Mouse (Mus musculus) neural tube, embryonic 15.5 days (tissue): ENCODE results near the gene Bik. TPM values are rescaled to one million over a fixed set of nuclear protein-coding genes. Genes with fewer than 3 reads are reported as not detected.
A peak's percentile ranks its signal among the peaks of the same experiment; 100 is the strongest.
"Not testable (repeated sequence)": the region's sequence is repeated elsewhere in the genome, so short reads cannot be mapped to it uniquely, and the experiment has no call there.

Experiments
- ATAC-seq: fragments of 200-750 bp; cut with Nextera tagmentation; 2 replicates; pipeline ENCODE4 v1.8.0; 2017; ENCODE audit warnings: mild to moderate bottlenecking, moderate TSS enrichment, moderate library complexity; ENCODE audit not compliant: low FRiP score
- H3K27ac ChIP-seq: fragments of 300-500 bp; sonication (generic); replicated peaks from 2 replicates; pipeline ENCODE4 v1.5.1; 2015; ENCODE audit warnings: mild to moderate bottlenecking, inconsistent platforms
- H3K27me3 ChIP-seq: fragments of 300-500 bp; sonication (generic); replicated peaks from 2 replicates; pipeline ENCODE4 v1.6.1; 2015; ENCODE audit warnings: inconsistent platforms
- H3K36me3 ChIP-seq: fragments of 300-500 bp; sonication (generic); 2 replicates; pipeline ENCODE4 v1.6.1; 2015; ENCODE audit warnings: inconsistent platforms
- H3K4me1 ChIP-seq: fragments of 300-500 bp; sonication (generic); 2 replicates; pipeline ENCODE4 v1.6.1; 2015; ENCODE audit warnings: inconsistent platforms
- H3K4me2 ChIP-seq: fragments of 300-500 bp; sonication (generic); 2 replicates; pipeline ENCODE4 v1.6.1; 2015; ENCODE audit warnings: inconsistent platforms, mild to moderate bottlenecking, moderate library complexity
- H3K4me3 ChIP-seq: fragments of 300-500 bp; sonication (generic); replicated peaks from 2 replicates; pipeline ENCODE4 v1.5.1; 2015; ENCODE audit warnings: mild to moderate bottlenecking, inconsistent platforms
- H3K9ac ChIP-seq: fragments of 300-500 bp; sonication (generic); replicated peaks from 2 replicates; pipeline ENCODE4 v1.6.1; 2015; ENCODE audit warnings: mild to moderate bottlenecking, inconsistent platforms
- H3K9me3 ChIP-seq: fragments of 300-500 bp; sonication (generic); replicated peaks from 2 replicates; pipeline ENCODE4 v1.6.1; 2016; ENCODE audit warnings: inconsistent platforms
- WGBS: fragments of 180-500 bp; shearing (Covaris S2); methylation state at CpG from one replicate; pipeline ENCODE4 v1.1.7; 2015; ENCODE audit warnings: mixed read lengths; 5-methylcytosine and 5-hydroxymethylcytosine counted together
- polyA plus RNA-seq: library from polyadenylated mRNA; unstranded; fragments of >200 nt; fragmentation: Nextera tagmentation; extraction: Ambion mirVana; gene quantifications from 2 replicates; pipeline ENCODE4 v1.2.1, GENCODE M21; 2015

Bik gene
- polyA plus RNA-seq, 1 experiment from 2014 or later, result 0.75 TPM

DNA sequence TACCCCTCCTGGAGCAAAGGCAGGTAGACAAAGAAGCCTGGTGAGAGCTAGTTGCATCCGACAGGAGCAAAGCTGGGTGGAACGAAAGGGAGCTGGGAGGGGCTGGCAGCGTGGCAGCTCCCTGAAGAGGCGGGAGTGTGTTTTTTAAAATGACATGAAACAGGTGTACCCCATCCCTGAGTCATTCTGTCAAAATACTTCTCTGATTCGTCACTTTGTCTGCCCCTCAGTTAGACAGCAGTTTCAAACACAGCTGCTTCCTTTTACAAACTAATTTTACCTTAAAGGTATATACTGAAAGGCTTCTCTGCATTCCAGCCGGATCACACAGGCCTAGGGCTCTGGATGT is 32.1 kb upstream of the Bik start:
- Histone ChIP-seq H3K9me3 (no peaks in the 10 kb centered on the region), H3K4me3 (no peak overlapping the region), H3K27ac (no peak overlapping the region), H3K9ac (no peak overlapping the region), H3K36me3 (peaks cover 96% of the 10 kb centered on the region), H3K27me3 (no peaks in the 10 kb centered on the region), H3K4me1 (no peaks in the 10 kb centered on the region), H3K4me2 (no peak overlapping the region)
- ATAC-seq, result no peak
- 69% methylated on average over 6 of the region's 6 CpGs for WGBS

DNA sequence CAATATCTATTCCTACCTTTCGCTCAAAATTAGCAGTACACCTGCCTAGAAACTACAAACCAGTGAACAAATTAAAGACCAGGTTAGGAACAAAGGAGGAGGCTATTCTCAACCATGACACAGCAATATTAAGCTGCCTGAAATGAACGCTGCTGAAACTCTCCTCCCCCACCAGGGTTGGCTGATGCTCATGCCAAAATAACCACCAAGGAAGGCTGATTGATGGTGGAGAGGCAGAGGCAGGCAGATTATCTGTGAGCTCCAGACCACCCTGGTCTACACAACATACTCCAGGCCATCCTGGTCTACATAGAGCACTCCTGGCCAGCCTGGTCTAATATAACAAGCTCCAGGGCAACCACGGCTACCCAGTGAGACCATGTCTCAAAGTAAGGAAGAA is 31.5 kb upstream of the Bik start:
- Histone ChIP-seq H3K36me3 (peaks cover 96% of the 10 kb centered on the region), H3K4me2 (no peak overlapping the region), H3K27ac (no peak overlapping the region), H3K4me3 (no peak overlapping the region), H3K27me3 (no peaks in the 10 kb centered on the region), H3K9me3 (no peaks in the 10 kb centered on the region), H3K9ac (no peak overlapping the region), H3K4me1 (no peaks in the 10 kb centered on the region)
- ATAC-seq, result no peak
- WGBS, result 88% methylated on average over 3 of the region's 3 CpGs

DNA sequence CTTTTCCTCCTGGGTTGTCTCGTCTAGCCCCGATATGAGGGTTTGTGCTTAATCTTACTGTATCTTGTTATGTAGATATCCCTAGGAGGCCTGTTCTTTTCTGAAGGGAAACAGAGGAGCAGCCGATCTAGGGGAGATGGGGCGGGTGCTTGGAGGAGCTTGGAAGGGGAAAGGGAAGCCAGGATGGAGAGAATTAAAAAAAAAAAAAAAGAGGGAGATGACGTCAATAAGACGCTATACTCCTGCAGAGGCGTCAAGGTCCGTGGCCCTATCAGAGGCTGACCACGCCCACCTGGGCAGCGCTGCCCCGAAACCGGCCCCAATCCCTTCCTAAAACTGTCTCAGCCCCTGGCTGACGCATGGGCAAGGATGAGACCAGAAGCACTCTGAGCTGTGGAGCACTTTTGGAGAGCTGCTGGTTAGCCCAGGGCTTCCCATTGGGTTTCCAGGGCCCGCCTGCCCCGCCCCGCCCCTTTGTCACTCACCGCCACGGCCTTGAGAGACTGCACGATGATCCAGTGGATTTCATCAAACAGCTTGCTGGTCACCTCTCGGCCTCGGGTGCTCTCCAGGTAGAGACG is 30.8 kb upstream of the Bik start:
- 68% methylated on average over 22 of the region's 22 CpGs for WGBS
- H3K36me3 ChIP-seq, result peaks cover 96% of the 10 kb centered on the region
- no peak overlapping the region for H3K4me2 ChIP-seq
- H3K27ac ChIP-seq, result no peak overlapping the region
- H3K27me3 ChIP-seq, result no peaks in the 10 kb centered on the region
- no peaks in the 10 kb centered on the region for H3K9me3 ChIP-seq
- H3K9ac ChIP-seq, result no peak overlapping the region
- no peak overlapping the region for H3K4me3 ChIP-seq
- no peak for ATAC-seq
- H3K4me1 ChIP-seq, result no peaks in the 10 kb centered on the region

DNA sequence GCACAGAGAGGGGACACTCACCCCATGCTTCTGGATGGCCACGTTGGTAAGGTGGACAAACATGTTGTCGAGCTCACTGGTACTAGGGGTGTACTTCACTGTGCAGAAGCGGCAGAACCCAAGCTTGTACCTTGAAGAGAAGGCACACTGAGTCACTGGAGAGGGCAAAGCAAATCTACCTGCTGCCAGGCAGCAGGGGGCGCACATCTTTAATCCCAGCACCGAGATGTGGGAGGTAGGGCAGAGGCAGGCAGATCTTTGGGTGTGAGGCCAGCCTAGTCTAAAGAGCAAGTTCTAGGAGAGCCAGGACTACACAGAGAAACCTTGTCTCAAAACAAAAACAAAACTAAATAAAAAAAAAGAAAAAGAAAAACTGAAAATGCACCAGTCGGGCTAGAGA is 29.4 kb upstream of the Bik start:
- Histone ChIP-seq H3K4me2 (no peak overlapping the region), H3K27me3 (no peaks in the 10 kb centered on the region), H3K9me3 (no peaks in the 10 kb centered on the region), H3K36me3 (peaks cover 93% of the 10 kb centered on the region), H3K4me1 (no peaks in the 10 kb centered on the region), H3K4me3 (no peak overlapping the region), H3K27ac (no peak overlapping the region), H3K9ac (no peak overlapping the region)
- 90% methylated on average over 6 of the region's 6 CpGs for WGBS
- no peak for ATAC-seq

DNA sequence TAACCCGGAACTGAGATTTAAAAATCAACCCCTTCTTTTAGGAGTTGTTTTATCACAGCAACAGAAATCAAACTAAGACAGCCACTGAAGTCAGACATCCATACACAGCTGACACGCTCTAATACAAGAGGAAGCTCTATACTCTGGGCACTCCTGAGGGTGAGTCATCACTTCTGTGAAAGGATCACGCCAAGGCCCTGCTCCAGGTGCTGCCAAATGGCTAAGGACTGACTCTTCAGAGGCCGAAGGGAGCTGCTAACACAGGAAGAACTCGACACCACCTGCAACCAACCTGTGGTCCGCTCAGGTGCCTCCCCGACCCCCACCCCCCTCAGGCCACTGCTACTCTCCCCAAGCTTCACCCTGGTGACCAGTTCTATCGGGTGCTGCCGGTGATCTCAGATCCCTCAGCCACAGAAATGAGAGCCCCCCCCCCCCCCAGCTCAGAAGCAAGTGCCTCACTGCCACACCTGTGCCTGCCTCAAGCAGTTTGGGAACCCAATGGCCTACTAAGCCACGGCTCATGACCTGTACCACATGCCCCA is 27.4 kb upstream of the Bik start:
- no peak for ATAC-seq
- Histone ChIP-seq H3K4me2 (no peak overlapping the region), H3K9me3 (no peaks in the 10 kb centered on the region), H3K4me1 (no peaks in the 10 kb centered on the region), H3K27ac (no peak overlapping the region), H3K27me3 (no peaks in the 10 kb centered on the region), H3K36me3 (peaks cover 89% of the 10 kb centered on the region), H3K9ac (no peak overlapping the region), H3K4me3 (no peak overlapping the region)
- WGBS, result 92% methylated on average over 10 of the region's 10 CpGs

DNA sequence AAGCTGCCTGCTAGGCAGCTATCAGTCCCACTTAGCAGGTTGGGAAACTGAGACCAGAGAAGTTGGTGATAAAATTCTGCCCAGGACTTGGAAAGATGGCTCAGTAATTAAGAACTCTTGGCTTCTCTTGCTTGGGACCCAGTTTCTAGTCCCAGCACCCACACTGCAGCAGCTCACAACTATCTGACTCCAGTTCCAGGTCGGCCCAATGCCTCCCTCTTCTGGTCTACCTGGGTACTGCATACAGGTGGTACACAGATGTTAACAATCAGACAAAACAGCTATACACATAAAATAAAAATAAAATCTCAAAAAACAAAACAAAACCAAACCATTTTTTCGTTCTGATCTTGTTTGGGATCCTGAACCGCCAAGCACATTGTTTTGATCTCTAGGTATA is 26.3 kb upstream of the Bik start:
- ATAC-seq, result no peak
- Histone ChIP-seq H3K27me3 (no peaks in the 10 kb centered on the region), H3K4me3 (no peak overlapping the region), H3K4me2 (no peak overlapping the region), H3K9me3 (no peaks in the 10 kb centered on the region), H3K27ac (no peak overlapping the region), H3K36me3 (peaks cover 87% of the 10 kb centered on the region), H3K4me1 (no peaks in the 10 kb centered on the region), H3K9ac (no peak overlapping the region)
- WGBS, result 57% methylated on average over 3 of the region's 3 CpGs

DNA sequence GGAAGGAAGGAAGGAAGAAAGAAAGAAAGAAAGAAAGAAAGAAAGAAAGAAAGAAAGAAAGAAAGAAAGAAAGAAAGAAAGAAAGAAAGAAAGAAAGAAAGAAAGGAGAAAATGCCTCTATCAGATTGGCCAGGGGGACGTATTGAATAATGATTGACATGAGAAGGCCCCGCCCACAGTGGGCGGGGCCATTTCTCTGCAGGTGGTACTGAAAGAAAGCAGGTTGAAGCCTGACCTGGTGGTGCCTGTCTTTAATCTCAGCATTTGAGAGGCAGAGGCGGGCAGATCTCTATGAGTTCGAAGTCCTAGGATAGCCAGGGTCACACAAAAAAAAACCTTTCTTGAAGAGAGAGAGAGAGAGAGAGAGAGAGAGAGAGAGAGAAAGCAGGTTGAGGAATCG is 25.2 kb upstream of the Bik start:
- H3K9ac ChIP-seq, H3K27me3 ChIP-seq, H3K4me3 ChIP-seq, ATAC-seq, H3K27ac ChIP-seq, H3K4me2 ChIP-seq, H3K4me1 ChIP-seq, H3K9me3 ChIP-seq: not testable (repeated sequence)
- peaks cover 84% of the 10 kb centered on the region for H3K36me3 ChIP-seq
- WGBS, result 86% methylated on average over 6 of the region's 6 CpGs

DNA sequence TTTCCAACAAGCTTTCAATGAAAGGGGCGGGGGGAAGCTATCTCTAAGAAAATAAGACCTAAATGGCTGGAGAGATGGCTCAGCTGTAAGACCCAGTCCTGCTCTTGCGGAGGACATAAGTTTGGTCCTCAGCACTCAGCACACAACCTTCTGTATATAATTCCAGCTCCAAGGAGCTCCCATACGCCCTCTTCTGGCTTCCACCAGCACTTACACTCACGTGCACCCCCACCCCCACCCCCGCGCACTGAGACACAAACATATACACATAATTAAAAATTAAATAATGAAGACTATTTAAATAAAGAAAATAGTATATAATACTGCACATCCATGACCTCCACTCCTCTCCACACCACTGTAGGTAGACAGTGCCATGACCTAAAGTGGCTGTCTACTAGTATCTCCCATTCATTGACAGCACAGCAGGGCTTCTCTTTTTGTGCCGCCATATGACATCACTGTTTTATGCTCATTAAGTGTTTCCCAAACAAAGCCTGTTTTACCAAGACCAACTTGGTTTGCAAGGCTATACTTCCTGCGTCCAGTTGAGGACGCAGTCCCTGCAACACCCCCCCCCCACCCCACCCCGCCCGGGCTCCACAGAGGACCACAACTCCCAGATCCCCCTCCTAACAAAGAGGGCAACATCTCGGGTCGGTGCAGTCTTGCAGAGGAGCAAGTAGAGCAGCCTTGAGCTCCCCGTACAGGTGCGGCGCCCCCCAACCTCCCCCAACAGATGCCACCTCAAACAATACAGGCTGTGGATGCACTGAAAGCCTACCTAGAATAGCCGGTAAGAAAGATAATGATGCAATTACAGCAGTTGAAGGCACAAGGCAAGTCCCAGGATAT is 16.5 kb upstream of the Bik start:
- WGBS, result 26% methylated on average over 17 of the region's 17 CpGs
- ATAC-seq, result peak; percentile 86
- peak overlapping the region; percentile 73 for H3K4me3 ChIP-seq

DNA sequence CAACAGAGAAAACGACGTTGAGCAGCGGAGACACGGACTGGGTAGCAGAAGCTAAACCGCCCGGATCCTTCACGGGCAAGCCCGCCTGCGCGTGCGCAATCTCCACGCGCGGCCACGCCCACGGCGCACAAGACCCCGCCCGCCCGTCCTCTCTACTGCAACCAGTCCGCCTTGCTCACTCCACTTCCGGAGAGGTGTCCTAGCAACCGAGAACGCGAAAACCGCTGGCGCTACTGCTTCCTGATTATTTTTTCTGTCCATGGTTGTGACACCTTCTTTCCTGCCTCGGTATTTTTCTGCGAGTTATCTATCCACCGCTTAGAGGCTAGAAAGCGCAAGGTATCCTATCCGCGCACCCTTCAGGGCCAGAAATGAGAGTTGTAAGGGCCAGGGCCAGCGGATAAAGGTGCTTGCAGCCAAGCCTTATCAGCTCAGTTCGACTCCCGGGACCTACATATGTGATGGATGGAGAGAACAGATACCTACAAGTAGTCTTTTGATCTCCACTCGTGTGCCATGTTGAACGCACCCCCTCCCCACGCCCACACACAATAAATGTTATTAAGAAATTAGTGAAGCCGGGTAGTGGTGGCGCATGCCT is 15.8 kb upstream of the Bik start, which contains the start of gene Ttll1:
Ttll1 (minus strand) TSS at position 89 of the 601 bp plus-strand sequence.
- Histone ChIP-seq H3K9me3 (no peaks in the 10 kb centered on the region), H3K27me3 (peaks cover 4% of the 10 kb centered on the region; the same call in 1 of the 2 replicates), H3K4me2 (peak within 1 kb of the TSS; percentile 66), H3K9ac (peak within 1 kb of the TSS; percentile 81), H3K36me3 (0 out of 2 replicates have a peak, but pooled peaks cover 3% of the 10 kb centered on the region), H3K4me1 (peaks cover 35% of the 10 kb centered on the region), H3K4me3 (peak within 1 kb of the TSS; percentile 73), H3K27ac (peak within 1 kb of the TSS; percentile 93)
- WGBS, result 12% methylated on average over 41 of the region's 41 CpGs
- ATAC-seq, result peak; percentile 97

More for the DNA sequence above, 16.5 kb upstream of the Bik start:
- H3K9me3 ChIP-seq, result no peaks in the 10 kb centered on the region
- peaks cover 35% of the 10 kb centered on the region for H3K4me1 ChIP-seq
- H3K27ac ChIP-seq, result peak overlapping the region; percentile 93
- H3K36me3 ChIP-seq, result peaks cover 11% of the 10 kb centered on the region
- H3K27me3 ChIP-seq, result peaks cover 4% of the 10 kb centered on the region; the same call in 1 of the 2 replicates
- peak overlapping the region; percentile 66 for H3K4me2 ChIP-seq
- peak overlapping the region; percentile 81 for H3K9ac ChIP-seq

DNA sequence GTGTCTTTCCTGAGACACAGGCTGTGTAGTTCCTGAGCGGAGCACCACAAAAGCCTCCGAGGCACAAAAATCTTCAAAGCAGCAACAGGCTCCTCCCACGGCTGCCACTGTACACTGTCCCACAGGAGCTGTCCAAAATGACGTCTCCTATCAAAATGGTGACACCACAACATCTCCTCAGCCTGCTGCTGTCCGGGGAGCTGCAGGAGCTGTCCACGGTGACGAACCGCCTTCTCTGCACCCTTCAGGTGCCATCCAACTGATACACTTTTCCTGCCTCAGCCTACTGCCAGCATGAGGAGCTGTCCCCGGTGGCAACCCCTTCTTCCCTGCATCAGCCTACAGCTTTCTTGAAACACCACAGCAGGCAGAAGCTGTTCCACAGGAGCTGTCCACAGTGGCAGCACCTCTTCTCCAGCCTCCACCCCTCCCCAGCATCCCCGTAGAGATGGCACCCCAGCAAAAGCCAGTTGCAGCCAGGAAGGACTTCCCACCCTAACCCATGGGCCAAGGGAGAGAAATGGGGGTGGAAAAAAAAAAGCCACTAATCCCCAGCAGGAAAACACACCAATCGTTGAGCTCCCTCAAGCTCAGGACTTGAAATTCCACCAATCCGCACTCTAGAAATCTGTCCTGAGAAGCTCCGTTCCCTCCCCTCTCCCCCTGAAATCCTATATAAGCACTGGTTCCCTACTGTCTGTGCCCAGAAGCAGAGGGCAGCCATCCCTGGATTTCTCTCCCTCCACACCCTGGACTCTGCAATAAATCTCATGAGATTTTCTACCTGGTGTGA is 14.0 kb upstream of the Bik start:
- no peaks in the 10 kb centered on the region for H3K36me3 ChIP-seq
- H3K9me3 ChIP-seq, result no peaks in the 10 kb centered on the region
- WGBS, result 76% methylated on average over 13 of the region's 13 CpGs
- H3K27ac ChIP-seq, result no peak overlapping the region
- H3K27me3 ChIP-seq, result peaks cover 4% of the 10 kb centered on the region; the same call in 1 of the 2 replicates
- H3K4me1 ChIP-seq, result peaks cover 30% of the 10 kb centered on the region
- H3K4me3 ChIP-seq, result no peak overlapping the region
- ATAC-seq, result no peak
- H3K4me2 ChIP-seq, result no peak overlapping the region
- no peak overlapping the region for H3K9ac ChIP-seq

DNA sequence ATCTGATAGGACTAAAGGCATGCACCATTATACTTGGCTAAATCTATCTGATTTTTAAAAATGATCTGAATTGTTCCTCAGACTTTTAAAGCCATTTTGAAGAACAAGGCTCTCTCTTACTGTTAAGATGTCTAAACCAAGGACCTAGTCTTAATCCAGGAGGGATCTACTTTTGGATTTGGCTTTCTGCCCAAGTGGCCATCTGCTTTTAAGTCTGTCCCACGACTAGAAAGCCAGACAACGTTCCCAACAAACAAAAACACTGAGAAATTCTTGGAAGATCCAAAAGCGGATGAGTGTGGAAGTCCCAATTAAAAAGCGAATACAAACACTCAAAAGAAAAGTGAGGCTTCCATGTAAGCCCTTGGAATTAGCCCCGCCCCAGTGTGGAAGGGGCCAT is 11.6 kb upstream of the Bik start:
- no peak overlapping the region for H3K4me3 ChIP-seq
- H3K36me3 ChIP-seq, result no peaks in the 10 kb centered on the region
- peaks cover 4% of the 10 kb centered on the region; the same call in 1 of the 2 replicates for H3K27me3 ChIP-seq
- peaks cover 16% of the 10 kb centered on the region for H3K4me1 ChIP-seq
- no peak for ATAC-seq
- 68% methylated on average over 5 of the region's 5 CpGs for WGBS
- no peaks in the 10 kb centered on the region for H3K9me3 ChIP-seq
- H3K9ac ChIP-seq, result no peak overlapping the region
- H3K4me2 ChIP-seq, result no peak overlapping the region
- no peak overlapping the region for H3K27ac ChIP-seq
